Mouse (Mus musculus): Measurements from ENCODE around the gene Maf. TPM values are rescaled to one million over a fixed set of nuclear protein-coding genes. Genes with fewer than 3 reads are reported as not detected.

The Maf gene
- polyA plus RNA-seq, 1 experiment = 32.9 TPM

GRCm38 (mm10) chr8:115679539-115679938 is 28.1 kb downstream of the Maf start:
- H3K27me3 ChIP-seq (replicated peaks) = no peaks in the 10 kb centered on the region
- no peaks in the 10 kb centered on the region for H3K4me1 ChIP-seq

GRCm38 (mm10) chr8:115664866-115665265 is 42.7 kb downstream of the Maf start:
- H3K4me3 ChIP-seq (replicated peaks) = no peak overlapping the region
- H3K27me3 ChIP-seq (replicated peaks) = no peaks in the 10 kb centered on the region
- no peaks in the 10 kb centered on the region for H3K36me3 ChIP-seq (replicated peaks; ENCODE audit: low read length)
- H3K4me1 ChIP-seq = no peaks in the 10 kb centered on the region
- no peak for TF ChIP-seq FLI1 (IDR thresholded peaks at IDR 0.05; ENCODE audit: low read length)
- TF ChIP-seq GATA1 (IDR thresholded peaks at IDR 0.05; ENCODE audit: borderline replicate concordance, low read length) = no peak
- H3K9me3 ChIP-seq = peaks cover 11% of the 10 kb centered on the region; the same call in 1 of the 2 replicates

More at GRCm38 (mm10) chr8:115679539-115679938, 28.1 kb downstream of the Maf start:
- Histone ChIP-seq H3K36me3 (replicated peaks; ENCODE audit: low read length) (no peaks in the 10 kb centered on the region), H3K9me3 (no peaks in the 10 kb centered on the region), H3K4me3 (replicated peaks) (no peak overlapping the region)
- no peak for TF ChIP-seq FLI1 (IDR thresholded peaks at IDR 0.05; ENCODE audit: low read length)
- no peak for TF ChIP-seq GATA1 (IDR thresholded peaks at IDR 0.05; ENCODE audit: borderline replicate concordance, low read length)

DNA sequence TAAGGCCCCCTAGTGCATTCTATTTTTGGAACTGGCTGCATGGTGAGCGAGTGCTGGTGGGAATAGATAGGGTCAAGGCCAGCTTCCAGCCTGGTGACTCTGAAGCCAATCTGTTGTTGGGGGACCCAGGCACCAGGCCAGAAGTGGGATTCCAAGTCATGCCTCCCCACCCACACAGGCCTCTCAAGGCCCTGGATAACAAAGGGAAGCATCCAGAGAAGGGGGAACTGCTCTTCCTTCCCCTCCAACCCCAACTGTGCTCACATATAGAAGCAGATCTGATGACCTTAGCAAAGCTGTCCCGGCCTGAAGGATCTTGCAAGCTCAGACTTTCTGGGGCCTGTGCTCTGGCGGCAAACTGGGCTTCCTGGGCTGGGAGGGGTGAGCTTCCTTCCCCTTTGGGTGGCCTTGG is 57.5 kb downstream of the Maf start:
- Histone ChIP-seq H3K27me3 (replicated peaks) (no peaks in the 10 kb centered on the region), H3K4me1 (no peaks in the 10 kb centered on the region), H3K9me3 (peaks cover 14% of the 10 kb centered on the region), H3K36me3 (replicated peaks; ENCODE audit: low read length) (no peaks in the 10 kb centered on the region), H3K4me3 (replicated peaks) (no peak overlapping the region)
- TF ChIP-seq GATA1 (IDR thresholded peaks at IDR 0.05; ENCODE audit: borderline replicate concordance, low read length) (no peak), FLI1 (IDR thresholded peaks at IDR 0.05; ENCODE audit: low read length) (no peak)

DNA sequence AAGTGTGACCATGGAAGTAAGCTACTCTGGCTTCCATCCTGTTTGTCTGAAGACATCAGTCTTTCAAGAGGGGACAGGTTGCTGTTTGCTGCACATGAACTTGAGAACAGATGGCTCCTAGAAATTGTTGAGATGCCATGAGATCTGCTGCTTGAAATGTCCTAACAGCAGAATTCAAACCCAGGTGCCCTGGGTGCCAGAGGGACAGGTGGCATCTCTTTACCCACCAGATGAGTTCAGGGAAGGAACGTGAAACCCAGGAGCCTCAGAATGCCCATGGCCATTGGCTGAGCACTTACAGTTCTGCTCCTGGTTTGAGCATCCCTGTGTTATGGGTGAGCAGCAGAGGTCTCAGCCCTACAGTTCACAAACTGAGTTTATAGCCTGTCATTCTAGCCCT is 62.5 kb downstream of the Maf start:
- no peaks in the 10 kb centered on the region for H3K4me1 ChIP-seq
- no peak overlapping the region for H3K4me3 ChIP-seq (replicated peaks)
- H3K36me3 ChIP-seq (replicated peaks; ENCODE audit: low read length) = no peaks in the 10 kb centered on the region
- TF ChIP-seq GATA1 (IDR thresholded peaks at IDR 0.05; ENCODE audit: borderline replicate concordance, low read length) = no peak
- no peak for TF ChIP-seq FLI1 (IDR thresholded peaks at IDR 0.05; ENCODE audit: low read length)
- peaks cover 14% of the 10 kb centered on the region for H3K9me3 ChIP-seq
- no peaks in the 10 kb centered on the region for H3K27me3 ChIP-seq (replicated peaks)

DNA sequence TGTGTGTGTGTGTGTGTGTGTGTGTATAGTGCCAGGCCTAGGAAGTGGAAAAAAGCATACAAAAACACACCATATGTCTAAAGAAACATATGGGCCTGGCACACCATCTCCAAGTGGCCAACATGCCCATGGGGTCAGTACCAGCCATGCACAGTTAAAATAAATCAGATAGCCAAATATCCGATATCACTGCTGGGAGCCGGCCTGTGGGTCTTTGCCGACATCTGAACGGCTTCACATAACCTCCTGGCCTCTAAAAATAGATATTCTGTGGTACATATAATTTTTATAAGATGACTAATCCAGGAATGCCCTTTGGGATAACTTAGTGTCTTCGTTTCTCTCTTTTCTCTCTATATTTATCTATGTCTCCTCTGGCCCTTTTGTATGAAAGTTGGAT is 65.7 kb downstream of the Maf start:
- H3K27me3 ChIP-seq (replicated peaks) = no peaks in the 10 kb centered on the region
- H3K36me3 ChIP-seq (replicated peaks; ENCODE audit: low read length) = no peaks in the 10 kb centered on the region
- H3K9me3 ChIP-seq = no peaks in the 10 kb centered on the region
- no peak overlapping the region for H3K4me3 ChIP-seq (replicated peaks)
- no peak for TF ChIP-seq FLI1 (IDR thresholded peaks at IDR 0.05; ENCODE audit: low read length)
- TF ChIP-seq GATA1 (IDR thresholded peaks at IDR 0.05; ENCODE audit: borderline replicate concordance, low read length) = no peak
- H3K4me1 ChIP-seq = no peaks in the 10 kb centered on the region

DNA sequence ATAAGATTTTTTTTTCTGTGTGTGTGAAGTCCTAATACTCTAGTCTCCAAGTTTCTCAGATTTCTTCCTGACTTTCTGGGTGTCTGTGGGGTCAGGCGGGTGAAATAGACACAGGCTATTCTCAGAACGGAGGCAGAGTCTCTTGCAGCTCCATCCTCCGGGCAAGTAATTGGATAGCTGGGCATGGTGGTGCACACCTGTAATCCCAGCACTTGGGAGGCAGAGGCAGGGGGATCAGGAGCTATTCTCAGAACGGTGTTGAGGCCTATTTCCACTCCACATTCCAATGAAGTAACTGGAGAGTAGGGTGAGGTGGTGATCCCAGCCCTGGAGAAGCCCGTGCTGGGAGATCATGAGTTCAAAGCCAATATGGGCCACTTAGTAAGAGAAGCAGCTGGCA is 67.6 kb downstream of the Maf start:
- Histone ChIP-seq H3K36me3 (replicated peaks; ENCODE audit: low read length) (no peaks in the 10 kb centered on the region), H3K9me3 (no peaks in the 10 kb centered on the region), H3K4me3 (replicated peaks) (no peak overlapping the region), H3K27me3 (replicated peaks) (no peaks in the 10 kb centered on the region), H3K4me1 (no peaks in the 10 kb centered on the region)
- TF ChIP-seq FLI1 (IDR thresholded peaks at IDR 0.05; ENCODE audit: low read length) (no peak), GATA1 (IDR thresholded peaks at IDR 0.05; ENCODE audit: borderline replicate concordance, low read length) (no peak)

DNA sequence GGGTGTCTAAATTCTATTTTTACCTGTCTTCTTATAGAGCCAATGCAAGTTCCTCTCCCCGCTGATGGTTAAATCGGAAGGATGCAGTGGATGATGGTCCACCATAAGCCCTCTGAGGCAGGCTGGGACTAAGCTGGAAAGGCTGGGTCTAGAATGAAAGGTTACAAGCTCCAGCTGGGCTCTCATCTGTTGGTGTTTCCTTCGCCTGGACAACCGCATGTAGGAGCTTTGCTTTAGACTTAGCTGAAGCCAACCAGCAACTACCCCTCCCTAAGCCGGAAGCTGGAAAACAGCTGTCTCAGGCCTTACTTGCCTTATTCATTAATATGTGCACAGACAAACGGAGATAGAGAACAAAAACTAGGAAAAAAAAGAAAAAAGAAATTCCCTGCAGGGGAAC is 70.8 kb downstream of the Maf start:
- Histone ChIP-seq H3K9me3 (no peaks in the 10 kb centered on the region), H3K36me3 (replicated peaks; ENCODE audit: low read length) (no peaks in the 10 kb centered on the region), H3K4me3 (replicated peaks) (no peak overlapping the region), H3K4me1 (no peaks in the 10 kb centered on the region), H3K27me3 (replicated peaks) (no peaks in the 10 kb centered on the region)
- TF ChIP-seq GATA1 (IDR thresholded peaks at IDR 0.05; ENCODE audit: borderline replicate concordance, low read length) (no peak), FLI1 (IDR thresholded peaks at IDR 0.05; ENCODE audit: low read length) (no peak)

All from megakaryocyte, embryonic 14.5 days (primary cell).